Mouse (Mus musculus) cerebral cortex, adult 2 months (tissue): ENCODE measurements around the gene Olfr1378.

Experiments used
- WGBS: fragments of 180-500 bp; shearing (Covaris S2); methylation state at CpG from one replicate; pipeline ENCODE4 v1.1.7; 2018; 5-methylcytosine and 5-hydroxymethylcytosine counted together

The Olfr1378 gene

DNA sequence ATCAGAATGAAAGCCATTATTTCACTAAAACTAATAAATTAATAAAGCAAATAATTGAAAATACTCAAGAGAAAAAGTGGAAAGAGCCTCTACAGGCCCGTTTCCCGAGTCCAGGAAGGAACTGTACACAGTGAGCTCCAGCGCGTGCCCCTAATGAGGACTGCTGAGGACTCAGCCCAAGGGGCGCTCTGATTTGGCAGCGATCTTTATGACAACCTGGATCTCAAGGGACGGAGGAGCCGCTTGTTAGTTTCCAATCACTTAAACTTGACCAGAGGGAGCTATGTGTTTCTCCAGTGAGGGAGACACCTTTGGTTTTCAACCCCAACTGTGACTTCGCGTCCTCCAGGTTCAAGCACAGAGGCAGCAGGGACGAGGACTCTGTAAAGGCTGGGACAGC, at the start of gene Olfr1378:
Olfr1378 (plus strand) TSS at position 301 of the 400 bp plus-strand sequence.
- WGBS: 92% methylated on average over 11 of the region's 11 CpGs

DNA sequence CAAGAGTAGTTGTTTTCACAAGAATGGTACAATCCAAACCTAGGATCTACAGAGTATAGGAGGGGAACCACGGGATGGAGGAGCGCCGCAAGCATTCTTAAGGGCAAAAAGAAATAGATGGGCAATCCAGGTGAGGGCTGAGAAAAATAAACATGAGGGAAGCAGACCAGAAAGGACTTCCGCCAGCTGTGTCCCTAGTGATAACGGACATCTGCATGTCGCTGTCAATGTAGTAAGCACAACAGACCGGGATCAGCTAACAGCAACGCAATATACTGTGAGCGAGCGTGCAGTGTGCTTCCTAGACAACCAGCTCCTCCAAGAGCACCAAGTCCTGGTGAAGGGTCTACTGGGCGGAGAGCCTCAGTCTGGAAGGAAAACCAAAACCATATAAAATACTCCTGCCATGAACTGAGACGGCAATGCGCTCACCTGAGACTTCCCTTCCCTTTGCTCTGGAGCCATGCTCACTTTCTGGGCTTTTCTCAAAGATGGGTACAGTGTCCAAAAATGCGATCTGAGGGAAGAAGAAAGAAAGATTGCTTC, 35.8 kb upstream of the Olfr1378 start:
- WGBS: 22% methylated on average over 14 of the region's 14 CpGs

DNA sequence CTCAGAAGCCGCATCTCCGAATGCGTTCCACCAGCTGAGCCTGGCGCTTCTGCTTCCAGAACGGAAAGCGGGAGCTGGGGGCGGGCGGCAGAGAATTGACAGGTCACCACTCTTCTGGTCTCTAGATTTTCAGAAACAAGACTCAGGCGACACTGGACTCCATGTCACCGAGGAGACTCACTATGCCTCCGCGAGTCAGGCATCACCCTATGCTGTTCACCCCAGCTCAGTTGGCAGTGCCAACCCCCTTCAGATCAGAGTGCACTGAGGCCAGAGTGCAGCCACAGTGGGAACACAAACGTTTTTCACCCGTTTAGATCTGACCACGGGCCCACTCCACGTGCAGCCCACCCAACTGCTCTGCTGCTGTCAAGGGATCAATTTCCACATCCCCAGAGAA, 35.3 kb upstream of the Olfr1378 start:
- under 1% methylated on average over 16 of the region's 16 CpGs for WGBS

DNA sequence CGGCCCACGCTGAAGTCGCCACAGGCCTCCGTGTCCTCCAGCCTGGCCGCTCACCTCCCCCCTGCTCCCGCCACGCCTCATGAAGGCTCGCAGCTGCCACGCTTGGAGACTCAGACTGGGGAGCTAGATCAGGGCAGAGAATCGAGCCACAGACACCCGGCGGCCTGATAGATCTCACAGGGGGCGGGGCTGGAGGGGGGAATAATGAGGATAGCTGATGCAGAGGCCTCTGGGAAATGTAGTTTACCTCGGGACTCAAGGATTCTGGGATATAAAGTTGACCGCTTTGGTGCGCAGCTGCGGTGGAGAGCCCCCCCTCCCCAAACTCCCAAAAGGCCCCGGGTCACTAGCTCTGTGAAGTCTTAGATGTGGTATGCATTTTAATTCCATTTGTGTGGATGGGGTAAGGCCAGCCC, 34.9 kb upstream of the Olfr1378 start, which contains the start of gene Zfp354b:
Zfp354b (minus strand) TSS at position 183 of the 416 bp plus-strand sequence.
- 1% methylated on average over 18 of the region's 18 CpGs for WGBS

DNA sequence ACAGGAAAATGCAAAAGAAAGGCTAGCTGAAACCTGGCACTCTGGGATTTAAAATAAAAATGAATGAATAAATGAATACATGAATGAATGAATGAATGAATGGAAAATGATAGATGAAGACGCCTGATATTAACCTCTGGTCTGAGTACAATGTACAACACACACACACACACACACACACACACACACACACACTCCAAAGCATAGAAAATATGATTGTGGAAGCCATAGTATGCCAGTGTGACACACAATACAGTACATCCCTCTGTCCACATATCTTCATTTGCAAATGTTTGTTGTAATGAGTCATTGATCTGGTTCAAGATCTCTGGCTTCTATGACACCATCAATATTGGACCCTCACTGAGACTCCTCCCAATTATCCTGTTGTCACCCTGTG, 34.3 kb upstream of the Olfr1378 start:
- 67% methylated on average over 1 of the region's 1 CpGs for WGBS

DNA sequence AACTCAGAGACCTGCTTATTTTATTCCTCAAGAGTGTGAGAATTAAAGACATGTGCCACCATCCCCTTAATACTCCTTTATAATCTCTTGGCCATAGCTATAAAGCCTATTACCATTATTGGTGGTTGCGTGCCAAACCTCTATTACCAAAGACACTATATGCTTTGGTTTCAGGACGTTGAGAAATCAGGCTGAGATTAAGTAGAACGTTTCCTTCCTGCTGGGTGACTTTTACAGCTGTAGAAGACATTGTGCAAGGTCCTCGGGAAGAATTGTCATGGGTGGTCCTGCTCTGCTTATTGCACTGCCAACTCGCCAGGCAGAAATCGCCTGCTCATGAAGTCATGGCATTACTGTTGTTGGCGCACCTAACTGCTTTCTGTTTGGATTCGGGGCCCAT, 27.9 kb upstream of the Olfr1378 start:
- WGBS: 82% methylated on average over 8 of the region's 8 CpGs

DNA sequence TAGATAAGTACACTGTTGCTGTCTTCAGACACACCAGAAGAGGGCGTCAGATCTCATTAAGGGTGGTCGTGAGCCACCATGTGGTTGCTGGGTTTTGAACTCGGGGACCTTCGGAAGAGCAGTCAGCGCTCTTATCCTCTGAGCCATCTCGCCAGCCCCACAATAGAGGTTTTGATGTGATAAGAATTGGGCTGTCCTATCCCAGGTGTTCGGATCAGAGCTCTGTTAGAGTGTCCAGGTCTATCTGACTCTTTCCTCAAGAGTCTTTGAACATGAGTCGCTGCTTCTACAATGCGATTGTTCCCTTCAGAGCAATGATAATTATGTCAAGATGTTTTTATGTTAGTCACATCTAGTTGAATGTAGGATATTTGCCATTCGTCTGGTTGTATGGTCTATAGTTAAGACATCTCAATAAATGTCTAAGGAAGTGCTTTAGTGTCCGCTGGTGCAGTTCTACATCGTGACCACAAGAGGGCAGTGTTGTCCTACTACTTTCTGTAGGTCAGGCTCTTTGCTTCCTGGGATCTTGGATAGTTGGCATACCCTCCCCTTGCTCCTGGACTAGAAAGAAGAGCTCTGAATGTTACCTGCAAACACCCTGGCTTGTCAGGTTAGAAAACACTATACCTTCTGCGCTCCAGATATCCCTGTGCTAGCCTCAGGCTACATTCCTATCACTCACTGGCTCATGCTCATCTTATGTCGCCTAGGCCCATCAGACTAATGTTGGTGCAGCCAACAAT, 26.5 kb upstream of the Olfr1378 start:
- WGBS: 35% methylated on average over 14 of the region's 14 CpGs

DNA sequence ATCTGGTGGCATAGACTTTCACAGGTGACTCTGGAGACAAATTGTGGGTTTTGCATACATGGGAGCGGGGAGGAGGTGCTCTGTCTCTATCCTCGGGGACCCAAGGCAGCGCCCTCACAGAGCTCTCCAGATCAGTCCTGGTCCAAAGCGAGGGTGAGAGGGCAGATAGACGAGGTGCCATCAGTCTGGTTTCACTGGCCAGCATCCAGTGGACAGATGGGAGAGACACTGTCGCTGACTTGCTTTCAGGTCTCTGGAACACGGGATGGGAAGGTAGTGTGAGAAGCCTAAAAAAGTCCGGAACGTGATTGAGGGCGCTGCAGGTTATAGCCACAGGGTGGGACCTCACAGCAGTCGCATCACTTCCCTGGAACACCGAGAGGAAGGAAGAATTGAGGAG, 23.9 kb upstream of the Olfr1378 start:
- 72% methylated on average over 12 of the region's 12 CpGs for WGBS

DNA sequence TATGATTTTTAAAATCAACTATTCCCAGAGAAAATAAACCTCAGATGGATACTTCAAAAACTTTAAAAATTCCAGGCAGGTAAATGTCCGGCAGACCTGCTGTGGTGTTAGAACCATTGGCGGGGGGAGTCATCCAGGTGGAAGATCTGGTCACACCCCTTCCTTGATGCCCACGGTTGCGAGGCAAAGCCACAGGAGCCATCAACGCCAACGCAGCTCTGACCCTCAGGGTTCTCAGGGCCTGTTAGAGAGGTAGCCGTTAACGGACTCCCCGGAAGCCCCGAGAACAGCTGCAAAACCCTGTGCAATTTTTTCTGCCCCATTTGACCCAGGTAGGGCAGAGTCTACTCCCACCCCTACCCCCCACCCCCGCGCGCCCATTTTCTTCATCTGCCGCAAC, 22.8 kb upstream of the Olfr1378 start, which contains the start of gene 4933414I15Rik:
4933414I15Rik (minus strand) TSS at position 260 of the 400 bp plus-strand sequence.
- WGBS: 79% methylated on average over 14 of the region's 14 CpGs

DNA sequence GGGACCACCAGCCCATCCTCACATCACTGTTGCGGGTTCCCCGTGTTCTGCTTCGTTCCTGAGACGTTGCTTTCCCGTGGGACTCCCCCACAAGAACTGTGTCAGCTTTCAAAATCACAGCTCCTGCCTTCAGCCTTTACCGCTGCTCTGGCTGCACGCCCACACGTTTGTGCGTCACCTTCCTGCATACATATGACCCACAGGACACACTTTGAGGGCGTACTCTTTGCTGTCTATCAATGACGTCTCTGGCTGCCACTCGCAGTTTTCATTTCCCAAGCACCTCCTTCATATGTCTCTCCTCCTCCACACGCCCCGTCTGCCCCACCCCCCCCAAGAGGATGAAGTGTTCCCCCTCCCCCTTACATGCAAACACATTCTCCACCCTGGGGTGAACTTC, 14.0 kb upstream of the Olfr1378 start:
- whole genome bisulfite sequencing: 54% methylated on average over 14 of the region's 14 CpGs

DNA sequence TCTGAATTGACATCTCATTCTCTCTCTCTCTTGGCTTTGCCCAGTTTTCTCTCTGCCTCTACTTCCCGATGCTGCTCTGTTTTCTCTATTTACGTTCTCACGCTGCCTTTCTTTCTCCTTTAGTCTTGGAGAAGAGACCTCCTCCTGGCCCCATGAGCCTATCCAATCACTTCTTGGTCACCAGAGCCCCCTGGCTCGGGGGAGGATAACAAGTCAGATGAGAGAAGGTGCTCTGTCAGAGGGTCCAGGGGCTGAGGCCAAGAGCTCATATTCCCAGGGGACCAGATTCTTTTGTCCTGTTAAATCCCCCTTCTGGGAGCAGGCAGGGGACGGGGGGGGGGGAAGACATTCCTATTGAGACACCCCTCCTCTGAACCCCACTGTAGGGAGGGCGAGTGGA, 12.7 kb upstream of the Olfr1378 start, which contains the start of gene Prop1:
Prop1 (minus strand) TSS at position 101 of the 400 bp plus-strand sequence.
- 77% methylated on average over 6 of the region's 6 CpGs for WGBS

DNA sequence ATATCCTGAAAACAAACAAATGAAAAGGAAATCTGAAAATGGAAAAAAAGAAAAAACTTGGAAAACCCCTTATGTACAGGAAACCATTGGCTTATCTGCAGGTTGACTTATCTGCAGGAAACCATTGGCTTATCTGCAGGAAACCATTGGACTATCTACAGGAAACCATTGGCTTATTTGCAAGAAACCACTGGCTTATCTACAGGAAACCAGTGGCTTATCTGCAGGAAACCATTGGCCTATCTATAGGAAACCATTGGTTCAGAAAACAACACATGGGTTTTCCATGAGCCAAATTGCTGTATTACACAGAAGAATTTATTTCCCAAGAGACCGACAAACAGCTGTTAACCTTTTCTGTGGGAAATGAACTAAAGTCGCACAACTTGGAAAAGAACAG, 1.4 kb upstream of the Olfr1378 start:
- WGBS: 71% methylated on average over 2 of the region's 2 CpGs

DNA sequence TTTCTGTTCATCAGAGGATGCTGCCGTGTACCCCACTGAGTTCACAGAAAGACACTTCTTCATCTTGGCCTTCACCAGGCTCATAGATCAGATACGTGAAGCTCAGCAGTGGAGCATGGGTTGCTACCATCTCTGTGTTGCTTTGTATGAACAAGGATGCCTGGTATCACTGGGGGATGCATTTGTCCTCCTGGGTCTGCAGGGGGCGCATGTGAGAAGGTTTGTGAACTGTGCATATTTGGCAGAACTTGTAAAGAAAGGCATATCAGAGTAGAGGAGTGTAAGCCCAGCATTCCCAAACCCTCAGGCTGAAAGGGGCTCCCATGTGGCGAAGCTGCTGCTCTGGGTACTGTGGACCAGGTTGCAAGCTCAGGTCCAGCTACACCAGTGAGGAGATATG, 10.9 kb downstream of the Olfr1378 start:
- WGBS: 73% methylated on average over 4 of the region's 4 CpGs

DNA sequence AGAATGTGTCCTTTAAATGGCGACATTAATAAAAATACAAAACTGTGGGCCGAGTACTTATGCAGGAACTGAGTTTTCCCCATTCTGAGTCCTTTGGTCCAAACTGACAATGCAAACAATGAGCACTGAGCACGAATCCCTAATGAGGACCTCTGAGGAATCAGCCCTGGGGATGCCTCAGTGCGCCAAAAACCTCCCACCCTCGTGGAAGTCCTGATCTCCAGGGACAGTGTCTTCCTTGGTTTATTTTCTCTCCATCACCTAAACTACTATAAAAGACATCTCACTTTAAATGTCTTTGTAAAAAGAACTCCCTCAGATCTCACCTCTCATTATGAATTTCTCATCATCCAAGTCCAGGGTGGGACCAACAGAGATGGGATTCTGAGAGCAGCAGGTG, 15.3 kb downstream of the Olfr1378 start, which contains the start of gene Olfr1377:
Olfr1377 (plus strand) TSS at position 301 of the 400 bp plus-strand sequence.
- 60% methylated on average over 5 of the region's 5 CpGs for WGBS

DNA sequence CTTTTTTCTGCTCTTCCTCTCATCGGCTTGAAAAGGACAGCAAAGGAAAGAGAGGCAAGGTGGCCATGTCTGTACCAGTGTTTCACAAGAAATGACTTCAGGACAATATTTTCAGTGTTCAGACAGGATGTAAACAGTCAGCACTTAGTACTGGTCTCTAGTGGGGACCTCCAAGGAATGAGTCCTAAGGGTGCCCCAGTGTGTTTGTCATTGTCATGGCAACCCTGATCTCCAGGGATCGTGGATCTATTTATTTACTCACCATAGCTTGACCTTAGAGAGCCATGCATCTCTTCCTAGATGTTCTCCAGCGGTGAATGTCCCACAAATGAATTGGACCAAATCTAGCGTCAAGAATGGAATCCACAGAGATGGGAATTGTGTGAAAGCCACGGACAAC, 37.0 kb downstream of the Olfr1378 start, which contains the start of gene Olfr51:
Olfr51 (plus strand) TSS at position 301 of the 400 bp plus-strand sequence.
- WGBS: 79% methylated on average over 5 of the region's 5 CpGs

DNA sequence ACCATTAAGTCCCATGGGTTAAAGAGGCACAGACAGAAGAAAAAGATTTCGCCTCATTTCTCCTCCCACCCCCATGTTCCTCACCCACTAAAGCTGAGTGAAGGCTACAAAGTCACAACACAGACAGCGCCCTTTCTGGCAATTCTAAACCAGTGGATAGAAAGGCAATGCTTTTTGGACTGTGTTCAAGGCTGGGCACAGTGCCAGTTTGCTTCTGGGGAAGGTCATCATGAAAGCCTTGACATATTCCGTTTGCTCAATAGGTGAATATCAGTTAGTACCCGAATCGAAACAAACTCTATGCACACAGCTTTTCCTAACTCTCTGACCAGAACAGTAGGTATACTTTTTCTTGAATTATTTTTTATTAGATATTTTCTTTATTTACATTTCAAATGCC, 45.5 kb downstream of the Olfr1378 start:
- WGBS: 72% methylated on average over 5 of the region's 5 CpGs

DNA sequence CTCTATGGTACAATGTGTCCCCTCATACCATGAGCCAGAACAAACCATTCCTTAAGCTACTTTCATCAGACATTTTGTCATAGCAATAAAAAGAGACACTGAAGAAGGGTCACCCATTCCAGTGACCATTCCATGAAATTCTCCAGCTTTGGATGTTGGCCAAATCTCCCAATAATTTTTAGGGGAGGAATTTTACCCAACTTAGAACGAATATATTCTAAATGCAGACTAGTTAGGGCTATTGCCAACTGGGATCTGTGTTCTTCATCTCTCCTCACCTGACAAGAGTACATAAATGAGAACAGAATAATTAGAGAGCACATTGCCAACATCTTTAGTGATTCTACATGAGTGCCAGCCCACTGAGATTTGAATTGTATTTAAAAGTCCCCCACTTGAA, 47.6 kb downstream of the Olfr1378 start, which contains the start of gene Olfr54:
Olfr54 (plus strand) TSS at position 301 of the 400 bp plus-strand sequence.
- 48% methylated on average over 1 of the region's 1 CpGs for WGBS

DNA sequence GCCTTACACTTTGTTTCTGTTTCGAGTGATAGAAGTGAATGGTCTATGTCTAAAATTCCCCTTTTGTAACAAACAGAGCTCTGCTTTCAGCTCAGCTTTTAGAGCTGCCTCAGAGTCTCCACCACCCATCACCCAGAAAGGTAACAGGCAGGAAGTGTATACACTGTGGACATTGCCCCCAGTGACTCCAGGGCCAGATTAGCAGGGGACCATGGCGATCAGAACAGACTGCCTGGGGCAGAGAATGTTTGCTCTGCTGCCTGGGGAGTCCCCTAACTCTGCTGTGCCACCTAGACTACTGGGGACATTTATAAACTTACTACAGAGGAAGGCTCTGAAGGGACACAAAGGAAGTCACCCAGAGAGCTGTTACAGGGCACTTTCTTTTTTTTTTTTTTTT, 50.0 kb downstream of the Olfr1378 start:
- 59% methylated on average over 2 of the region's 2 CpGs for WGBS
